Mouse (Mus musculus) hindbrain, embryonic 13.5 days (tissue): ENCODE measurements around the gene Top1. TPM values are rescaled to one million over a fixed set of nuclear protein-coding genes. Genes with fewer than 3 reads are reported as not detected.

ENCODE experiments used
- ATAC-seq: fragments of 200-750 bp; cut with Nextera tagmentation; 2 replicates; pipeline ENCODE4 v1.8.0; 2017; ENCODE audit warnings: moderate TSS enrichment; ENCODE audit not compliant: low FRiP score
- H3K27ac ChIP-seq: fragments of 300-500 bp; sonication (generic); 2 replicates; pipeline ENCODE4 v1.5.1; 2015; ENCODE audit warnings: inconsistent platforms, mild to moderate bottlenecking, moderate library complexity
- H3K27me3 ChIP-seq: fragments of 300-500 bp; sonication (generic); 2 replicates; pipeline ENCODE4 v1.6.1; 2015; ENCODE audit warnings: mild to moderate bottlenecking, inconsistent platforms
- H3K36me3 ChIP-seq: fragments of 300-500 bp; sonication (generic); 2 replicates; pipeline ENCODE4 v1.6.1; 2015; ENCODE audit warnings: mild to moderate bottlenecking, inconsistent platforms
- H3K4me1 ChIP-seq: fragments of 300-500 bp; sonication (generic); replicated peaks from 2 replicates; pipeline ENCODE4 v1.6.1; 2015; ENCODE audit warnings: inconsistent platforms
- H3K4me2 ChIP-seq: fragments of 300-500 bp; sonication (generic); 2 replicates; pipeline ENCODE4 v1.6.1; 2015; ENCODE audit warnings: inconsistent platforms, mild to moderate bottlenecking, moderate library complexity
- H3K4me3 ChIP-seq: fragments of 300-500 bp; sonication (generic); 2 replicates; pipeline ENCODE4 v1.5.1; 2015; ENCODE audit warnings: mild to moderate bottlenecking, inconsistent platforms
- H3K9ac ChIP-seq: fragments of 300-500 bp; sonication (generic); 2 replicates; pipeline ENCODE4 v1.6.1; 2015; ENCODE audit warnings: mild to moderate bottlenecking, inconsistent platforms
- H3K9me3 ChIP-seq: fragments of 300-500 bp; sonication (generic); 2 replicates; pipeline ENCODE4 v1.6.1; 2016; ENCODE audit warnings: inconsistent platforms
- WGBS: fragments of 180-500 bp; shearing (Covaris S2); methylation state at CpG from one replicate; pipeline ENCODE4 v1.1.7; 2015; 5-methylcytosine and 5-hydroxymethylcytosine counted together
- polyA plus RNA-seq: library from polyadenylated mRNA; unstranded; fragments of >200 nt; fragmentation: Nextera tagmentation; extraction: Ambion mirVana; gene quantifications from 2 replicates; pipeline ENCODE4 v1.2.1, GENCODE M21; 2015

Gene Top1
- polyA plus RNA-seq, 1 experiment from 2014 or later: 98.4 TPM

- Histone ChIP-seq H3K4me1 (no peaks in the 10 kb centered on the region), H3K4me2 (no peak overlapping the region), H3K36me3 (peaks cover 61% of the 10 kb centered on the region), H3K27ac (no peak overlapping the region), H3K9ac (no peak overlapping the region), H3K27me3 (no peaks in the 10 kb centered on the region), H3K9me3 (no peaks in the 10 kb centered on the region), H3K4me3 (no peak overlapping the region)
- ATAC-seq: no peak
- WGBS: 83% methylated on average over 5 of the region's 5 CpGs
Observed at GRCm38 (mm10) chr2:160700271-160700670, 54.6 kb downstream of the Top1 start.

- no peak overlapping the region for H3K4me2 ChIP-seq
- no peaks in the 10 kb centered on the region for H3K27me3 ChIP-seq
- H3K4me3 ChIP-seq: no peak overlapping the region
- H3K27ac ChIP-seq: no peak overlapping the region
- no peak for ATAC-seq
- peaks cover 68% of the 10 kb centered on the region for H3K36me3 ChIP-seq
- WGBS: 85% methylated on average over 3 of the region's 3 CpGs
- no peaks in the 10 kb centered on the region for H3K4me1 ChIP-seq
- H3K9ac ChIP-seq: no peak overlapping the region
- no peaks in the 10 kb centered on the region for H3K9me3 ChIP-seq
Observed at GRCm38 (mm10) chr2:160701603-160702002, 55.9 kb downstream of the Top1 start.

GRCm38 (mm10) chr2:160702824-160703223 is 57.1 kb downstream of the Top1 start:
- Histone ChIP-seq H3K9ac (no peak overlapping the region), H3K4me1 (no peaks in the 10 kb centered on the region), H3K27me3 (no peaks in the 10 kb centered on the region), H3K4me3 (no peak overlapping the region), H3K27ac (no peak overlapping the region), H3K9me3 (no peaks in the 10 kb centered on the region), H3K36me3 (peaks cover 73% of the 10 kb centered on the region), H3K4me2 (no peak overlapping the region)
- no peak for ATAC-seq

GRCm38 (mm10) chr2:160707673-160708072 is 62.0 kb downstream of the Top1 start:
- Histone ChIP-seq H3K36me3 (peaks cover 75% of the 10 kb centered on the region), H3K9me3 (no peaks in the 10 kb centered on the region), H3K9ac (no peak overlapping the region), H3K27ac (no peak overlapping the region), H3K27me3 (no peaks in the 10 kb centered on the region), H3K4me2 (no peak overlapping the region), H3K4me1 (no peaks in the 10 kb centered on the region), H3K4me3 (no peak overlapping the region)
- 88% methylated on average over 3 of the region's 3 CpGs for WGBS
- ATAC-seq: no peak

- no peak overlapping the region for H3K4me2 ChIP-seq
- H3K4me3 ChIP-seq: no peak overlapping the region
- no peaks in the 10 kb centered on the region; the same call in 1 of the 2 replicates for H3K4me1 ChIP-seq
- H3K36me3 ChIP-seq: peaks cover 91% of the 10 kb centered on the region
- H3K9me3 ChIP-seq: no peaks in the 10 kb centered on the region
- no peak overlapping the region for H3K9ac ChIP-seq
- no peaks in the 10 kb centered on the region for H3K27me3 ChIP-seq
- WGBS: 76% methylated on average over 4 of the region's 4 CpGs
- no peak overlapping the region for H3K27ac ChIP-seq
- ATAC-seq: no peak
Observed at GRCm38 (mm10) chr2:160715463-160716030, 69.9 kb downstream of the Top1 start.

GRCm38 (mm10) chr2:160717269-160717668 is 71.6 kb downstream of the Top1 start:
- Histone ChIP-seq H3K4me3 (no peak overlapping the region), H3K4me2 (no peak overlapping the region), H3K36me3 (peaks cover 87% of the 10 kb centered on the region), H3K27me3 (no peaks in the 10 kb centered on the region), H3K9me3 (no peaks in the 10 kb centered on the region), H3K4me1 (no peaks in the 10 kb centered on the region; the same call in 1 of the 2 replicates), H3K27ac (no peak overlapping the region), H3K9ac (no peak overlapping the region)
- no peak for ATAC-seq
- 82% methylated on average over 5 of the region's 5 CpGs for WGBS

- Histone ChIP-seq H3K27ac (no peak overlapping the region), H3K4me2 (no peak overlapping the region), H3K4me3 (no peak overlapping the region), H3K9me3 (no peaks in the 10 kb centered on the region), H3K27me3 (no peaks in the 10 kb centered on the region), H3K9ac (no peak overlapping the region), H3K4me1 (no peaks in the 10 kb centered on the region; the same call in 1 of the 2 replicates), H3K36me3 (peaks cover 88% of the 10 kb centered on the region)
- no peak for ATAC-seq
- WGBS: 85% methylated on average over 3 of the region's 3 CpGs
Observed at GRCm38 (mm10) chr2:160718811-160719210, 73.1 kb downstream of the Top1 start.

- no peak overlapping the region for H3K9ac ChIP-seq
- no peak overlapping the region for H3K4me3 ChIP-seq
- no peak overlapping the region for H3K27ac ChIP-seq
- peaks cover 71% of the 10 kb centered on the region for H3K36me3 ChIP-seq
- no peaks in the 10 kb centered on the region for H3K27me3 ChIP-seq
- 82% methylated on average over 4 of the region's 4 CpGs for WGBS
- no peaks in the 10 kb centered on the region for H3K4me1 ChIP-seq
- no peak overlapping the region for H3K4me2 ChIP-seq
- no peaks in the 10 kb centered on the region for H3K9me3 ChIP-seq
- ATAC-seq: no peak
Observed at GRCm38 (mm10) chr2:160722714-160723113, 77.0 kb downstream of the Top1 start.

GRCm38 (mm10) chr2:160723613-160724375 is 78.1 kb downstream of the Top1 start:
- no peak overlapping the region for H3K4me3 ChIP-seq
- 93% methylated on average over 4 of the region's 4 CpGs for WGBS

GRCm38 (mm10) chr2:160724536-160724935 is 78.8 kb downstream of the Top1 start:
- H3K36me3 ChIP-seq: peaks cover 54% of the 10 kb centered on the region
- no peak overlapping the region for H3K27ac ChIP-seq
- no peak overlapping the region for H3K4me2 ChIP-seq
- no peaks in the 10 kb centered on the region for H3K27me3 ChIP-seq
- 90% methylated on average over 5 of the region's 5 CpGs for WGBS
- H3K9me3 ChIP-seq: no peaks in the 10 kb centered on the region
- ATAC-seq: no peak
- no peak overlapping the region for H3K4me3 ChIP-seq
- H3K9ac ChIP-seq: no peak overlapping the region
- H3K4me1 ChIP-seq: no peaks in the 10 kb centered on the region

More at GRCm38 (mm10) chr2:160723613-160724375, 78.1 kb downstream of the Top1 start:
- H3K4me1 ChIP-seq: no peaks in the 10 kb centered on the region
- no peak overlapping the region for H3K9ac ChIP-seq
- H3K36me3 ChIP-seq: peaks cover 62% of the 10 kb centered on the region
- no peak overlapping the region for H3K27ac ChIP-seq
- no peaks in the 10 kb centered on the region for H3K27me3 ChIP-seq
- H3K4me2 ChIP-seq: no peak overlapping the region
- no peaks in the 10 kb centered on the region for H3K9me3 ChIP-seq
- ATAC-seq: no peak

- Histone ChIP-seq H3K4me3 (no peak overlapping the region), H3K4me1 (peaks cover 14% of the 10 kb centered on the region)
Observed at GRCm38 (mm10) chr2:160725877-160726864, 80.5 kb downstream of the Top1 start.

GRCm38 (mm10) chr2:160728972-160729371 is 83.3 kb downstream of the Top1 start:
- no peak for ATAC-seq
- no peaks in the 10 kb centered on the region for H3K27me3 ChIP-seq
- no peak overlapping the region for H3K4me3 ChIP-seq
- peaks cover 19% of the 10 kb centered on the region for H3K36me3 ChIP-seq
- no peak overlapping the region for H3K27ac ChIP-seq
- WGBS: 95% methylated on average over 3 of the region's 3 CpGs
- H3K4me2 ChIP-seq: no peak overlapping the region
- no peaks in the 10 kb centered on the region for H3K9me3 ChIP-seq
- no peak overlapping the region for H3K9ac ChIP-seq
- H3K4me1 ChIP-seq: peaks cover 34% of the 10 kb centered on the region

More at GRCm38 (mm10) chr2:160725877-160726864, 80.5 kb downstream of the Top1 start:
- WGBS: 80% methylated on average over 6 of the region's 6 CpGs
- Histone ChIP-seq H3K4me2 (no peak overlapping the region), H3K9ac (no peak overlapping the region), H3K9me3 (no peaks in the 10 kb centered on the region), H3K27me3 (no peaks in the 10 kb centered on the region), H3K27ac (no peak overlapping the region), H3K36me3 (peaks cover 39% of the 10 kb centered on the region)
- ATAC-seq: no peak
